Mouse (Mus musculus): ENCODE data around the gene Tmem102. TPM values are rescaled to one million over a fixed set of nuclear protein-coding genes. Genes with fewer than 3 reads are reported as not detected.

The Tmem102 gene
- polyA plus RNA-seq, 1 experiment from 2014 or later: 14.3 TPM

DNA sequence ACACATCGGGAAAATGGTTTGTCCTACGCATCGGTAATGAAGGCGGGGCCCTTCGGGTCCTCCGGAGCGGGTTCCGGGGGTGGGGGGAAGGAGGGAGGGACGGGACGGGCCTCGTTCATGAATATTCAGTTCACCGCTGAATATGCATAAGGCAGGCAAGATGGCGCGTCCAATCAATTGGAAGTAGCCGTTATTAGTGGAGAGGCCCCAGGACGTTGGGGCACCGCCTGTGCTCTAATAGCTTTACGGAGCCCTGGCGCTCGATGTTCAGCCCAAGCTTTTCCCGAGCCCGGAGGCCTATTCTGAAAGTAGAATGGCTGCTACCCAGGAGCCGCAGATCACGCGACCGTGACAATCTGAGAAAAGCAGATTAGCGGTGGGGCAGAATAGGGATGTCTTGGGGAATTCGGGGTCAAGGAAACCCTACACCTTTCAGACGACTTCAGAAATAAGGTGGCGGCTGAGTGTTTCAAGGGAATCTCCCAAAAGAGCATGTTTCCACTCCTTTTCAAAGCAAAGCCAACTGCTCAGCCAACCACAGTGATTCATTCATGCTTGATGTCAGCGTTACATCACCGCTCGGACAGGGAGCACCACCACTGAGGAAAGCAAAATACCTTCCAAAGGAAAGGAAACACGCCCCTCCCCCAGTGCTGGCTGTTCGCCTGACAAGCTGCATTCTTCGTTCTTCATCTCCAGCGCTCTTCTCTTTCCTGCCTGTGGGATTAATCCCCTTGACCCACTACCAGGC is 46.3 kb downstream of the Tmem102 start:
- Histone ChIP-seq H3K4me2 (replicated peaks; ENCODE audit: low read depth, low read length) (peak overlapping the region; percentile 68), H3K9me3 (ENCODE audit: low read length) (no peaks in the 10 kb centered on the region), H3K4me1 (ENCODE audit: insufficient read depth, low read depth, low read length) (peaks cover 11% of the 10 kb centered on the region), H3K4me3 (ENCODE audit: low read depth, low read length) (peak overlapping the region; percentile 51), H3K9ac (replicated peaks; ENCODE audit: low read depth) (peak overlapping the region; percentile 30), H3K36me3 (ENCODE audit: insufficient read depth, low read length) (no peaks in the 10 kb centered on the region), H3K27me3 (replicated peaks; ENCODE audit: insufficient read depth, low read length) (no peaks in the 10 kb centered on the region), H3K27ac (ENCODE audit: low read length) (peak overlapping the region; percentile 99)
- TF ChIP-seq EP300 (IDR thresholded peaks at IDR 0.05) (peak; percentile 59), CTCF (IDR thresholded peaks at IDR 0.05) (no peak)
- DNase-seq (ENCODE audit: low spot score) (peak; percentile 98), ATAC-seq (peak; percentile 86)
- WGBS: under 1% methylated on average over 37 of the region's 37 CpGs

DNA sequence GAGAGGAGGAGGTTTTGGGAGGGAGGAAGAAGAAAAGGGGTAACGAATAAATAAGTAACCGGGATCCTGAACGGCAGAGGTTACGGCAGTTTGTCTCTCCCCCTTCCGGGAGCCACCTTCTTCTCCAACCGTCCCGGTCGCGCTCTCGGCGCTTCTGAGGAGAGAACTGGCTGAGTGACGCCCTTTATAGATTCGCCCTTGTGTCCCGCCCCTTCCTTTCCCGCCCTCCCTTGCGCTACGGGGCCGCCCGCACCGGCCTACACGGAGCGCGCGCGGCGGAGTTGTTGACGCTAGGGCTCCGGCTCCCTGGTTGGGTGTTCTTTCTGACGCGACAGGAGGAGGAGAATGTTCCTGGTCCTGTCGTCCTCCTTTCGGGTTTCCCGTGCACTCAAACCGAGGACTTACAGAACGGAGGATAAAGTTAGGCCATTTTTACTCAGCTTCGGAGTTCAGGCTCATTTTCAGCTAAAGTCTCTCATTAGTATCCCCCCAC is 46.9 kb downstream of the Tmem102 start, which contains the start of gene Polr2a:
Gene Polr2a (minus strand): TSS at position 160 of the 493 bp plus-strand sequence.
- 0% methylated on average over 31 of the region's 36 CpGs for whole genome bisulfite sequencing
- DNase-seq (ENCODE audit: low spot score): peak; percentile 98

GRCm38 (mm10) chr11:69758090-69758456 is 47.4 kb downstream of the Tmem102 start:
- no peak for TF ChIP-seq CTCF (IDR thresholded peaks at IDR 0.05)
- no peak for TF ChIP-seq EP300 (IDR thresholded peaks at IDR 0.05)
- H3K4me3 ChIP-seq (ENCODE audit: low read depth, low read length): peak overlapping the region; percentile 51
- ATAC-seq (peak; percentile 84), DNase-seq (ENCODE audit: low spot score) (peak; percentile 97)
- peak overlapping the region; percentile 65 for H3K4me2 ChIP-seq (replicated peaks; ENCODE audit: low read depth, low read length)
- H3K4me1 ChIP-seq (ENCODE audit: insufficient read depth, low read depth, low read length): peaks cover 11% of the 10 kb centered on the region
- peak overlapping the region; percentile 99 for H3K27ac ChIP-seq (ENCODE audit: low read length)
- no peaks in the 10 kb centered on the region for H3K36me3 ChIP-seq (ENCODE audit: insufficient read depth, low read length)
- WGBS: under 1% methylated on average over 24 of the region's 26 CpGs
- no peaks in the 10 kb centered on the region for H3K9me3 ChIP-seq (ENCODE audit: low read length)
- peak overlapping the region; percentile 68 for H3K9ac ChIP-seq (replicated peaks; ENCODE audit: low read depth)
- H3K27me3 ChIP-seq (replicated peaks; ENCODE audit: insufficient read depth, low read length): no peaks in the 10 kb centered on the region

More for the DNA sequence above, 46.9 kb downstream of the Tmem102 start, which contains the start of gene Polr2a:
- Histone ChIP-seq H3K4me3 (ENCODE audit: low read depth, low read length) (peak within 1 kb of the TSS; percentile 51), H3K9ac (replicated peaks; ENCODE audit: low read depth) (peak within 1 kb of the TSS; percentile 68), H3K4me2 (replicated peaks; ENCODE audit: low read depth, low read length) (peak within 1 kb of the TSS; percentile 68), H3K36me3 (ENCODE audit: insufficient read depth, low read length) (no peaks in the 10 kb centered on the region), H3K27me3 (replicated peaks; ENCODE audit: insufficient read depth, low read length) (no peaks in the 10 kb centered on the region), H3K9me3 (ENCODE audit: low read length) (no peaks in the 10 kb centered on the region), H3K4me1 (ENCODE audit: insufficient read depth, low read depth, low read length) (peaks cover 11% of the 10 kb centered on the region), H3K27ac (ENCODE audit: low read length) (peak within 1 kb of the TSS; percentile 99)
- TF ChIP-seq CTCF (IDR thresholded peaks at IDR 0.05) (no peak), EP300 (IDR thresholded peaks at IDR 0.05) (peak; percentile 87)
- ATAC-seq: peak; percentile 95

DNA sequence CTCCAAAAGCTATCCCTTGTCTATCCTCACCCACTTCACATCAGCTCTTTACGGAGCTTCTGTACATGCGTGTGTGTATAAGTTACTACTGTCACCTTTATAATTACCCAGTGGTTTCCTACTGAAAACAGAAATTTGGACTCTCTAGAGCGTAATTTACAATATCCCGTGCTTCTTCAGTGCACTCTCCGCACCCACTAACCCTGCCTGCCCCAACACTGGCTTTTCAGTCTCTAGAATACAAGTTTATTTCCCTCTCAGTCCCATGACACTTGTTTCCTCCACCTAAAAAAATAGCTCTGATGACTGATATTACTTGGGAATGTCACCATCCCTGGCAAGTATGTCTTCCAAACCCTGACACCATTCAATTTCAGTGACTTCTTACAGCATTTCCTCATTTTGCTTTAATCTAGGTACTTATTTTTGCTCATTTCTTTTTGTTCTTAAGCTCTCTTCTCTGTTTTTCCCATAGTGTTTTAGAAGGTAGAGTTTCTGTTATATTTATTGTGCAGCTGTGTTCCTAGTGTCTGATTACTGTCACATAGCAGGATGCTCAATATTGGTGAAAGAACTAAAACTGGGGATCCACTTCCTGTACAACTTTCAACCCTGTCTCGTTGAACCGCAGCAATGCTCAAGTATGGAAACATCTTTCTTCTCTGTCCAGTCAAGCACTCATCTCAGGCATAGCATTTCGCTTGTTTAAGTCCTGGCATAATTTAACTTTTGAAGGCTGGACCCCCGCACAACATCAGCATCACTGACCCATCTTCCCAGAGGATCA is 47.9 kb downstream of the Tmem102 start:
- Histone ChIP-seq H3K27ac (ENCODE audit: low read length) (peak overlapping the region; percentile 99), H3K27me3 (replicated peaks; ENCODE audit: insufficient read depth, low read length) (no peaks in the 10 kb centered on the region), H3K9ac (replicated peaks; ENCODE audit: low read depth) (peak overlapping the region; percentile 68; the same call in 1 of the 2 replicates), H3K9me3 (ENCODE audit: low read length) (no peaks in the 10 kb centered on the region), H3K4me2 (replicated peaks; ENCODE audit: low read depth, low read length) (peak overlapping the region; percentile 65), H3K36me3 (ENCODE audit: insufficient read depth, low read length) (no peaks in the 10 kb centered on the region), H3K4me1 (ENCODE audit: insufficient read depth, low read depth, low read length) (peaks cover 11% of the 10 kb centered on the region), H3K4me3 (ENCODE audit: low read depth, low read length) (peak overlapping the region; percentile 51)
- TF ChIP-seq EP300 (IDR thresholded peaks at IDR 0.05) (no peak), CTCF (IDR thresholded peaks at IDR 0.05) (no peak)
- WGBS: 32% methylated on average over 9 of the region's 9 CpGs
- no peak for ATAC-seq
- no peak for DNase-seq (ENCODE audit: low spot score)

- no peaks in the 10 kb centered on the region for H3K27me3 ChIP-seq (replicated peaks; ENCODE audit: insufficient read depth, low read length)
- WGBS: 46% methylated on average over 3 of the region's 3 CpGs
- ATAC-seq (no peak), DNase-seq (ENCODE audit: low spot score) (peak; percentile 86)
- no peak overlapping the region for H3K9ac ChIP-seq (replicated peaks; ENCODE audit: low read depth)
- no peak overlapping the region for H3K27ac ChIP-seq (ENCODE audit: low read length)
- no peak overlapping the region for H3K4me3 ChIP-seq (ENCODE audit: low read depth, low read length)
- H3K4me1 ChIP-seq (ENCODE audit: insufficient read depth, low read depth, low read length): peaks cover 8% of the 10 kb centered on the region
- no peak overlapping the region for H3K4me2 ChIP-seq (replicated peaks; ENCODE audit: low read depth, low read length)
- H3K36me3 ChIP-seq (ENCODE audit: insufficient read depth, low read length): no peaks in the 10 kb centered on the region
- H3K9me3 ChIP-seq (ENCODE audit: low read length): no peaks in the 10 kb centered on the region
- TF ChIP-seq CTCF (IDR thresholded peaks at IDR 0.05): peak; percentile 78
- TF ChIP-seq EP300 (IDR thresholded peaks at IDR 0.05): peak; percentile 8; the same call in 1 of the 2 replicates
Observed at GRCm38 (mm10) chr11:69754701-69755100, 50.7 kb downstream of the Tmem102 start.

- H3K36me3 ChIP-seq (ENCODE audit: insufficient read depth, low read length): no peaks in the 10 kb centered on the region
- ATAC-seq: no peak
- no peak overlapping the region for H3K27ac ChIP-seq (ENCODE audit: low read length)
- TF ChIP-seq CTCF (IDR thresholded peaks at IDR 0.05): no peak
- no peak for TF ChIP-seq EP300 (IDR thresholded peaks at IDR 0.05)
- H3K9ac ChIP-seq (replicated peaks; ENCODE audit: low read depth): no peak overlapping the region
- 88% methylated on average over 5 of the region's 5 CpGs for WGBS
- no peaks in the 10 kb centered on the region for H3K27me3 ChIP-seq (replicated peaks; ENCODE audit: insufficient read depth, low read length)
- H3K4me3 ChIP-seq (ENCODE audit: low read depth, low read length): no peak overlapping the region
- DNase-seq (ENCODE audit: low spot score): no peak
- no peak overlapping the region for H3K4me2 ChIP-seq (replicated peaks; ENCODE audit: low read depth, low read length)
- H3K9me3 ChIP-seq (ENCODE audit: low read length): no peaks in the 10 kb centered on the region
- H3K4me1 ChIP-seq (ENCODE audit: insufficient read depth, low read depth, low read length): peaks cover 8% of the 10 kb centered on the region
Observed at GRCm38 (mm10) chr11:69754233-69754632, 51.2 kb downstream of the Tmem102 start.

Other genes starting within 250 kb of the Tmem102 start
- gene Efnb3, start 245.4 kb downstream of the Tmem102 start, polyA plus RNA-seq (2015; fragmentation: Nextera tagmentation; extraction: Ambion mirVana): 0.80 and 1.0 TPM in 2 replicates
- 13.8 and 14.3 TPM in 2 replicates for gene Wrap53, start 225.4 kb downstream of the Tmem102 start, polyA plus RNA-seq (2015; fragmentation: Nextera tagmentation; extraction: Ambion mirVana)
- 39.8 and 50.6 TPM in 2 replicates for gene Trp53, start 225.3 kb downstream of the Tmem102 start, polyA plus RNA-seq (2015; fragmentation: Nextera tagmentation; extraction: Ambion mirVana)
- gene Atp1b2, start 199.7 kb downstream of the Tmem102 start, polyA plus RNA-seq (2015; fragmentation: Nextera tagmentation; extraction: Ambion mirVana): 7.5 and 8.1 TPM in 2 replicates
- gene Shbg, start 187.7 kb downstream of the Tmem102 start, polyA plus RNA-seq (2015; fragmentation: Nextera tagmentation; extraction: Ambion mirVana): not detected in 2 replicates
- 14.4 and 16.3 TPM in 2 replicates for gene Sat2, start 183.6 kb downstream of the Tmem102 start, polyA plus RNA-seq (2015; fragmentation: Nextera tagmentation; extraction: Ambion mirVana)
- 16.3 and 17.9 TPM in 2 replicates for gene Fxr2, start 172.6 kb downstream of the Tmem102 start, polyA plus RNA-seq (2015; fragmentation: Nextera tagmentation; extraction: Ambion mirVana)
- gene Sox15, start 150.3 kb downstream of the Tmem102 start, polyA plus RNA-seq (2015; fragmentation: Nextera tagmentation; extraction: Ambion mirVana): 0.14 and 0.17 TPM in 2 replicates
- gene Mpdu1, start 143.0 kb downstream of the Tmem102 start, polyA plus RNA-seq (2015; fragmentation: Nextera tagmentation; extraction: Ambion mirVana): 57.3 and 61.3 TPM in 2 replicates
- gene Cd68, start 139.5 kb downstream of the Tmem102 start, polyA plus RNA-seq (2015; fragmentation: Nextera tagmentation; extraction: Ambion mirVana): 41.9 and 43.6 TPM in 2 replicates
- 283 and 286 TPM in 2 replicates for gene Eif4a1, start 133.2 kb downstream of the Tmem102 start, polyA plus RNA-seq (2015; fragmentation: Nextera tagmentation; extraction: Ambion mirVana)
- gene Senp3, start 123.5 kb downstream of the Tmem102 start, polyA plus RNA-seq (2015; fragmentation: Nextera tagmentation; extraction: Ambion mirVana): 36.0 and 37.8 TPM in 2 replicates
- gene Tnfsf13, start 119.8 kb downstream of the Tmem102 start, polyA plus RNA-seq (2015; fragmentation: Nextera tagmentation; extraction: Ambion mirVana): 4.4 and 6.7 TPM in 2 replicates
- 12.0 and 13.6 TPM in 2 replicates for gene Tnfsf12, start 109.8 kb downstream of the Tmem102 start, polyA plus RNA-seq (2015; fragmentation: Nextera tagmentation; extraction: Ambion mirVana)
- gene Tnfsfm13, start 109.5 kb downstream of the Tmem102 start, polyA plus RNA-seq (2015; fragmentation: Nextera tagmentation; extraction: Ambion mirVana): 11.9 and 13.1 TPM in 2 replicates
- 14.0 and 15.3 TPM in 2 replicates for gene Polr2a, start 47.0 kb downstream of the Tmem102 start, polyA plus RNA-seq (2015; fragmentation: Nextera tagmentation; extraction: Ambion mirVana)
- gene Slc35g3, start 43.7 kb downstream of the Tmem102 start, polyA plus RNA-seq (2015; fragmentation: Nextera tagmentation; extraction: Ambion mirVana): 1.0 TPM in 2 replicates
- 6.6 and 7.6 TPM in 2 replicates for gene Zbtb4, start 39.7 kb downstream of the Tmem102 start, polyA plus RNA-seq (2015; fragmentation: Nextera tagmentation; extraction: Ambion mirVana)
- 15.6 and 16.2 TPM in 2 replicates for gene Chrnb1, start 9.7 kb downstream of the Tmem102 start, polyA plus RNA-seq (2015; fragmentation: Nextera tagmentation; extraction: Ambion mirVana)
- gene Fgf11, start 3.8 kb downstream of the Tmem102 start, polyA plus RNA-seq (2015; fragmentation: Nextera tagmentation; extraction: Ambion mirVana): 0.57 and 0.95 TPM in 2 replicates
- gene Gm39566, start 9.7 kb upstream of the Tmem102 start, polyA plus RNA-seq (2015; fragmentation: Nextera tagmentation; extraction: Ambion mirVana): not detected in 2 replicates
- not detected in 2 replicates for gene Spem2, start 12.8 kb upstream of the Tmem102 start, polyA plus RNA-seq (2015; fragmentation: Nextera tagmentation; extraction: Ambion mirVana)
- not detected in 2 replicates for gene Spem1, start 16.6 kb upstream of the Tmem102 start, polyA plus RNA-seq (2015; fragmentation: Nextera tagmentation; extraction: Ambion mirVana)
- gene Nlgn2, start 32.2 kb upstream of the Tmem102 start, polyA plus RNA-seq (2015; fragmentation: Nextera tagmentation; extraction: Ambion mirVana): 2.9 and 3.9 TPM in 2 replicates
- gene Tmem256, start 32.9 kb upstream of the Tmem102 start, polyA plus RNA-seq (2015; fragmentation: Nextera tagmentation; extraction: Ambion mirVana): 365 and 395 TPM in 2 replicates
- gene Plscr3, start 40.8 kb upstream of the Tmem102 start, polyA plus RNA-seq (2015; fragmentation: Nextera tagmentation; extraction: Ambion mirVana): 107 and 114 TPM in 2 replicates
- gene Tnk1, start 53.1 kb upstream of the Tmem102 start, polyA plus RNA-seq (2015; fragmentation: Nextera tagmentation; extraction: Ambion mirVana): 6.1 and 7.6 TPM in 2 replicates
- gene Tmem95, start 72.4 kb upstream of the Tmem102 start, polyA plus RNA-seq (2015; fragmentation: Nextera tagmentation; extraction: Ambion mirVana): not detected in 2 replicates
- gene Kctd11, start 75.8 kb upstream of the Tmem102 start, polyA plus RNA-seq (2015; fragmentation: Nextera tagmentation; extraction: Ambion mirVana): 10.1 and 11.4 TPM in 2 replicates
- gene Acap1, start 89.9 kb upstream of the Tmem102 start, polyA plus RNA-seq (2015; fragmentation: Nextera tagmentation; extraction: Ambion mirVana): 1.5 and 1.7 TPM in 2 replicates
- gene 2810408A11Rik, start 95.4 kb upstream of the Tmem102 start, polyA plus RNA-seq (2015; fragmentation: Nextera tagmentation; extraction: Ambion mirVana): 6.4 and 7.0 TPM in 2 replicates
- 3.8 and 3.9 TPM in 2 replicates for gene Neurl4, start 95.4 kb upstream of the Tmem102 start, polyA plus RNA-seq (2015; fragmentation: Nextera tagmentation; extraction: Ambion mirVana)
- 53.0 and 59.1 TPM in 2 replicates for gene Gps2, start 108.3 kb upstream of the Tmem102 start, polyA plus RNA-seq (2015; fragmentation: Nextera tagmentation; extraction: Ambion mirVana)
- gene Eif5a, start 116.3 kb upstream of the Tmem102 start, polyA plus RNA-seq (2015; fragmentation: Nextera tagmentation; extraction: Ambion mirVana): 758 and 815 TPM in 2 replicates
- gene Ybx2, start 130.2 kb upstream of the Tmem102 start, polyA plus RNA-seq (2015; fragmentation: Nextera tagmentation; extraction: Ambion mirVana): 1.00 and 1.1 TPM in 2 replicates
- gene Slc2a4, start 142.6 kb upstream of the Tmem102 start, polyA plus RNA-seq (2015; fragmentation: Nextera tagmentation; extraction: Ambion mirVana): 3.7 and 4.3 TPM in 2 replicates
- gene Cldn7, start 159.2 kb upstream of the Tmem102 start, polyA plus RNA-seq (2015; fragmentation: Nextera tagmentation; extraction: Ambion mirVana): 212 and 230 TPM in 2 replicates
- gene Ctdnep1, start 175.5 kb upstream of the Tmem102 start, polyA plus RNA-seq (2015; fragmentation: Nextera tagmentation; extraction: Ambion mirVana): 23.7 and 24.7 TPM in 2 replicates
- 65.9 and 72.1 TPM in 2 replicates for gene Elp5, start 176.9 kb upstream of the Tmem102 start, polyA plus RNA-seq (2015; fragmentation: Nextera tagmentation; extraction: Ambion mirVana)
- 624 and 645 TPM in 2 replicates for gene Gabarap, start 185.5 kb upstream of the Tmem102 start, polyA plus RNA-seq (2015; fragmentation: Nextera tagmentation; extraction: Ambion mirVana)
- 57.5 and 61.3 TPM in 2 replicates for gene Phf23, start 190.2 kb upstream of the Tmem102 start, polyA plus RNA-seq (2015; fragmentation: Nextera tagmentation; extraction: Ambion mirVana)
- 14.6 and 15.1 TPM in 2 replicates for gene Dvl2, start 195.0 kb upstream of the Tmem102 start, polyA plus RNA-seq (2015; fragmentation: Nextera tagmentation; extraction: Ambion mirVana)
- gene Acadvl, start 209.8 kb upstream of the Tmem102 start, polyA plus RNA-seq (2015; fragmentation: Nextera tagmentation; extraction: Ambion mirVana): 92.0 and 95.2 TPM in 2 replicates
- 2.0 and 2.1 TPM in 2 replicates for gene Dlg4, start 211.3 kb upstream of the Tmem102 start, polyA plus RNA-seq (2015; fragmentation: Nextera tagmentation; extraction: Ambion mirVana)
- gene Asgr1, start 248.5 kb upstream of the Tmem102 start, polyA plus RNA-seq (2015; fragmentation: Nextera tagmentation; extraction: Ambion mirVana): 0.81 TPM in 2 replicates